Mouse (Mus musculus): ENCODE data around the gene Vma21-ps. TPM values are rescaled to one million over a fixed set of nuclear protein-coding genes. Genes with fewer than 3 reads are reported as not detected.

The Vma21-ps gene
- total RNA-seq (2023), result not detected

GRCm38 (mm10) chr4:52497144-52497543, at the start of gene Vma21-ps:
TSS of gene Vma21-ps (minus strand) at chr4:52497244.

Other genes starting within 250 kb of the Vma21-ps start
- 10 to 100 TPM; 49.3 to 62.4 TPM for gene Smc2, start 58.0 kb downstream of the Vma21-ps start, total RNA-seq (2023)
- not detected for gene Toporsl, start 99.0 kb upstream of the Vma21-ps start, total RNA-seq (2023)

Data from neutrophil, adult 83 days (primary cell).